ENCODE assay signal across 8 mouse cellular contexts in genomic region chr7:4878186-4878585, GRCm38 (mm10). TPM values are rescaled to one million over a fixed set of nuclear protein-coding genes. Genes with fewer than 3 reads are reported as not detected.
DNase-seq lines count a peak whose midpoint lies in the region; ATAC-seq and TF ChIP-seq lines count a peak whose summit lies in the region.

No protein-coding gene starts in this region.

- no peak overlapping the region for H3K27ac ChIP-seq in forebrain, embryonic 10.5 days
- H3K27ac ChIP-seq in forebrain, postnatal 0 days (ENCODE audit: low read depth, low read length), result no peak overlapping the region
- no peak overlapping the region for H3K27ac ChIP-seq in embryonic facial prominence, embryonic 13.5 days
- peak overlapping the region; percentile 71; the same call in 1 of the 2 replicates for H3K27ac ChIP-seq in liver, embryonic 15.5 days (replicated peaks)
- no peak overlapping the region for H3K27ac ChIP-seq in forebrain, embryonic 16.5 days (ENCODE audit: low read length)

- no peak for DNase-seq in forebrain, embryonic 10.5 days (ENCODE audit: extremely low spot score, low spot score)
- DNase-seq in forebrain, postnatal 0 days, result no peak
- DNase-seq in 3T3-L1 (ENCODE audit: low read depth, low spot score), result peak; percentile 34
- DNase-seq in right cerebral cortex, adult 18-20 months, result no peak

- TF ChIP-seq CTCF in forebrain, postnatal 0 days (IDR thresholded peaks at IDR 0.05; ENCODE audit: low read depth), result no peak

- H3K9me3 ChIP-seq in forebrain, embryonic 10.5 days, result peaks cover 3% of the 10 kb centered on the region
- no peaks in the 10 kb centered on the region for H3K9me3 ChIP-seq in forebrain, postnatal 0 days (ENCODE audit: low read length)
- H3K9me3 ChIP-seq in embryonic facial prominence, embryonic 13.5 days, result no peaks in the 10 kb centered on the region
- no peaks in the 10 kb centered on the region for H3K9me3 ChIP-seq in liver, embryonic 15.5 days (replicated peaks)
- H3K9me3 ChIP-seq in forebrain, embryonic 16.5 days (ENCODE audit: control insufficient read depth, low read length), result no peaks in the 10 kb centered on the region

- H3K36me3 ChIP-seq in forebrain, embryonic 10.5 days (replicated peaks), result no peaks in the 10 kb centered on the region; the same call in 1 of the 2 replicates
- H3K36me3 ChIP-seq in forebrain, postnatal 0 days (ENCODE audit: insufficient read depth), result no peaks in the 10 kb centered on the region
- H3K36me3 ChIP-seq in embryonic facial prominence, embryonic 13.5 days, result no peaks in the 10 kb centered on the region
- peaks cover 4% of the 10 kb centered on the region; the same call in 1 of the 2 replicates for H3K36me3 ChIP-seq in liver, embryonic 15.5 days (replicated peaks)
- no peaks in the 10 kb centered on the region for H3K36me3 ChIP-seq in forebrain, embryonic 16.5 days (ENCODE audit: control insufficient read depth, insufficient read depth)

- H3K9ac ChIP-seq in forebrain, postnatal 0 days, result no peak overlapping the region
- no peak overlapping the region for H3K9ac ChIP-seq in embryonic facial prominence, embryonic 13.5 days
- no peak overlapping the region; the same call in 1 of the 2 replicates for H3K9ac ChIP-seq in liver, embryonic 15.5 days
- H3K9ac ChIP-seq in forebrain, embryonic 16.5 days (replicated peaks; ENCODE audit: low read depth, low read length), result no peak overlapping the region

- H3K4me3 ChIP-seq in forebrain, embryonic 10.5 days, result 0 out of 2 replicates have a peak overlapping the region, but pooled peaks have one; percentile 65
- no peak overlapping the region for H3K4me3 ChIP-seq in forebrain, postnatal 0 days (ENCODE audit: low read depth, low read length)
- no peak overlapping the region for H3K4me3 ChIP-seq in embryonic facial prominence, embryonic 13.5 days
- H3K4me3 ChIP-seq in liver, embryonic 15.5 days (replicated peaks), result peak overlapping the region; percentile 66
- no peak overlapping the region for H3K4me3 ChIP-seq in forebrain, embryonic 16.5 days (replicated peaks; ENCODE audit: low read length)

- H3K4me2 ChIP-seq in forebrain, postnatal 0 days (ENCODE audit: low read depth), result no peak overlapping the region
- peak overlapping the region; percentile 85 for H3K4me2 ChIP-seq in embryonic facial prominence, embryonic 13.5 days
- H3K4me2 ChIP-seq in liver, embryonic 15.5 days, result peak overlapping the region; percentile 95
- no peak overlapping the region for H3K4me2 ChIP-seq in forebrain, embryonic 16.5 days (ENCODE audit: low read length)

- H3K27me3 ChIP-seq in forebrain, embryonic 10.5 days (ENCODE audit: poor library complexity, severe bottlenecking), result no peaks in the 10 kb centered on the region
- no peaks in the 10 kb centered on the region for H3K27me3 ChIP-seq in forebrain, postnatal 0 days (ENCODE audit: insufficient read depth, low read length)
- H3K27me3 ChIP-seq in embryonic facial prominence, embryonic 13.5 days, result no peaks in the 10 kb centered on the region
- H3K27me3 ChIP-seq in liver, embryonic 15.5 days, result no peaks in the 10 kb centered on the region
- no peaks in the 10 kb centered on the region for H3K27me3 ChIP-seq in forebrain, embryonic 16.5 days (replicated peaks; ENCODE audit: control insufficient read depth, insufficient read depth, low read length)

- peaks cover 25% of the 10 kb centered on the region for H3K4me1 ChIP-seq in forebrain, embryonic 10.5 days
- 0 out of 2 replicates have a peak, but pooled peaks cover 3% of the 10 kb centered on the region for H3K4me1 ChIP-seq in forebrain, postnatal 0 days (ENCODE audit: insufficient read depth)
- peaks cover 13% of the 10 kb centered on the region for H3K4me1 ChIP-seq in embryonic facial prominence, embryonic 13.5 days
- peaks cover 34% of the 10 kb centered on the region for H3K4me1 ChIP-seq in liver, embryonic 15.5 days (replicated peaks)
- H3K4me1 ChIP-seq in forebrain, embryonic 16.5 days (replicated peaks; ENCODE audit: control insufficient read depth, insufficient read depth, low read length), result peaks cover 12% of the 10 kb centered on the region

- no peak for ATAC-seq in forebrain, postnatal 0 days
- ATAC-seq in embryonic facial prominence, embryonic 13.5 days (ENCODE audit: insufficient number of reproducible peaks, insufficient read depth, low FRiP score, low TSS enrichment, low read depth), result no peak
- ATAC-seq in liver, embryonic 15.5 days (ENCODE audit: insufficient read depth), result no peak
- ATAC-seq in erythroid progenitor cell, adult 5-6 weeks (replicated peaks; ENCODE audit: low FRiP score, poor library complexity, severe bottlenecking), result no peak
- ATAC-seq in forebrain, embryonic 16.5 days, result no peak

RNA-seq across cellular contexts. Expression of gene Isoc2a, which starts 1.2 kb away (rescaled TPM):
- polyA plus RNA-seq in forebrain, embryonic 10.5 days (2016; fragmentation: Nextera tagmentation; extraction: Ambion mirVana), result 0.73 and 1.0 TPM in 2 replicates
- 4.8 and 4.9 TPM in 2 replicates for total RNA-seq in forebrain, postnatal 0 days (2014; rRNA removed)
- polyA plus RNA-seq in forebrain, postnatal 0 days (2015; fragmentation: Nextera tagmentation; extraction: Ambion mirVana), result 0.26 and 0.39 TPM in 2 replicates
- 1.3 TPM in 2 replicates for polyA plus RNA-seq in embryonic facial prominence, embryonic 13.5 days (2015; fragmentation: Nextera tagmentation; extraction: Ambion mirVana)
- 0.68 and 0.77 TPM in 2 replicates for polyA plus RNA-seq in liver, embryonic 15.5 days (2015; fragmentation: Nextera tagmentation; extraction: Ambion mirVana)
- total RNA-seq in erythroid progenitor cell, adult 5-6 weeks (2015; ENCODE audit: low replicate concordance), result 2.2 TPM in 1 of 2 replicates, not detected in the other
- total RNA-seq in erythroid progenitor cell, adult 5-6 weeks (2017; ENCODE audit: low replicate concordance), result 0.26 and 1.8 TPM in 2 replicates
- 0.52 and 0.92 TPM in 2 replicates for polyA plus RNA-seq in forebrain, embryonic 16.5 days (2015; fragmentation: Nextera tagmentation; extraction: Ambion mirVana)

RNA-seq across cellular contexts. Expression of gene Isoc2b, which starts 8.1 kb away (rescaled TPM):
- 2.6 and 2.9 TPM in 2 replicates for polyA plus RNA-seq in forebrain, embryonic 10.5 days (2016; fragmentation: Nextera tagmentation; extraction: Ambion mirVana)
- total RNA-seq in forebrain, postnatal 0 days (2014; rRNA removed), result 2.5 and 6.6 TPM in 2 replicates
- 3.5 and 3.7 TPM in 2 replicates for polyA plus RNA-seq in forebrain, postnatal 0 days (2015; fragmentation: Nextera tagmentation; extraction: Ambion mirVana)
- polyA plus RNA-seq in embryonic facial prominence, embryonic 13.5 days (2015; fragmentation: Nextera tagmentation; extraction: Ambion mirVana), result 5.9 and 6.5 TPM in 2 replicates
- 3.7 and 3.8 TPM in 2 replicates for polyA plus RNA-seq in liver, embryonic 15.5 days (2015; fragmentation: Nextera tagmentation; extraction: Ambion mirVana)
- not detected in 2 replicates for total RNA-seq in erythroid progenitor cell, adult 5-6 weeks (2015; ENCODE audit: low replicate concordance)
- 1.5 TPM in 1 of 2 replicates, not detected in the other for total RNA-seq in erythroid progenitor cell, adult 5-6 weeks (2017; ENCODE audit: low replicate concordance)
- 3.2 and 4.3 TPM in 2 replicates for polyA plus RNA-seq in forebrain, embryonic 16.5 days (2015; fragmentation: Nextera tagmentation; extraction: Ambion mirVana)

RNA-seq across cellular contexts. Expression of gene Gm36210, which starts 28.1 kb away (rescaled TPM):
- polyA plus RNA-seq in forebrain, embryonic 10.5 days (2016; fragmentation: Nextera tagmentation; extraction: Ambion mirVana), result 0.12 and 0.22 TPM in 2 replicates
- 0.48 and 0.85 TPM in 2 replicates for total RNA-seq in forebrain, postnatal 0 days (2014; rRNA removed)
- polyA plus RNA-seq in forebrain, postnatal 0 days (2015; fragmentation: Nextera tagmentation; extraction: Ambion mirVana), result 0.29 and 0.47 TPM in 2 replicates
- 0.15 TPM in 1 of 2 replicates, not detected in the other for polyA plus RNA-seq in embryonic facial prominence, embryonic 13.5 days (2015; fragmentation: Nextera tagmentation; extraction: Ambion mirVana)
- not detected in 2 replicates for polyA plus RNA-seq in liver, embryonic 15.5 days (2015; fragmentation: Nextera tagmentation; extraction: Ambion mirVana)
- not detected in 2 replicates for total RNA-seq in erythroid progenitor cell, adult 5-6 weeks (2015; ENCODE audit: low replicate concordance)
- total RNA-seq in erythroid progenitor cell, adult 5-6 weeks (2017; ENCODE audit: low replicate concordance), result not detected in 2 replicates
- 0.25 and 0.60 TPM in 2 replicates for polyA plus RNA-seq in forebrain, embryonic 16.5 days (2015; fragmentation: Nextera tagmentation; extraction: Ambion mirVana)

RNA-seq across cellular contexts. Expression of gene Shisa7, which starts 33.7 kb away (rescaled TPM):
- 0.47 and 0.79 TPM in 2 replicates for polyA plus RNA-seq in forebrain, embryonic 10.5 days (2016; fragmentation: Nextera tagmentation; extraction: Ambion mirVana)
- 52.4 and 66.6 TPM in 2 replicates for total RNA-seq in forebrain, postnatal 0 days (2014; rRNA removed)
- 6.8 and 9.4 TPM in 2 replicates for polyA plus RNA-seq in forebrain, postnatal 0 days (2015; fragmentation: Nextera tagmentation; extraction: Ambion mirVana)
- 0.39 and 0.63 TPM in 2 replicates for polyA plus RNA-seq in embryonic facial prominence, embryonic 13.5 days (2015; fragmentation: Nextera tagmentation; extraction: Ambion mirVana)
- polyA plus RNA-seq in liver, embryonic 15.5 days (2015; fragmentation: Nextera tagmentation; extraction: Ambion mirVana), result not detected in 2 replicates
- not detected in 2 replicates for total RNA-seq in erythroid progenitor cell, adult 5-6 weeks (2015; ENCODE audit: low replicate concordance)
- total RNA-seq in erythroid progenitor cell, adult 5-6 weeks (2017; ENCODE audit: low replicate concordance), result not detected in 2 replicates
- polyA plus RNA-seq in forebrain, embryonic 16.5 days (2015; fragmentation: Nextera tagmentation; extraction: Ambion mirVana), result 8.7 and 13.2 TPM in 2 replicates

RNA-seq across cellular contexts. Expression of gene Zfp628, which starts 36.8 kb away (rescaled TPM):
- 4.1 and 4.2 TPM in 2 replicates for polyA plus RNA-seq in forebrain, embryonic 10.5 days (2016; fragmentation: Nextera tagmentation; extraction: Ambion mirVana)
- total RNA-seq in forebrain, postnatal 0 days (2014; rRNA removed), result 5.4 and 9.2 TPM in 2 replicates
- polyA plus RNA-seq in forebrain, postnatal 0 days (2015; fragmentation: Nextera tagmentation; extraction: Ambion mirVana), result 5.8 and 6.0 TPM in 2 replicates
- 4.3 and 4.8 TPM in 2 replicates for polyA plus RNA-seq in embryonic facial prominence, embryonic 13.5 days (2015; fragmentation: Nextera tagmentation; extraction: Ambion mirVana)
- polyA plus RNA-seq in liver, embryonic 15.5 days (2015; fragmentation: Nextera tagmentation; extraction: Ambion mirVana), result 1.7 TPM in 2 replicates
- 7.1 and 8.6 TPM in 2 replicates for total RNA-seq in erythroid progenitor cell, adult 5-6 weeks (2015; ENCODE audit: low replicate concordance)
- total RNA-seq in erythroid progenitor cell, adult 5-6 weeks (2017; ENCODE audit: low replicate concordance), result 4.6 and 11.6 TPM in 2 replicates
- 3.4 and 3.9 TPM in 2 replicates for polyA plus RNA-seq in forebrain, embryonic 16.5 days (2015; fragmentation: Nextera tagmentation; extraction: Ambion mirVana)

Comparison
In these comparisons a context has a peak if more than half of its experiments do, and no peak if none do; other contexts are left out.
1. H3K4me3 ChIP-seq: peak in forebrain, embryonic 10.5 days (single experiment) and liver, embryonic 15.5 days (single experiment); none in forebrain, postnatal 0 days (single experiment), embryonic facial prominence, embryonic 13.5 days (single experiment) and forebrain, embryonic 16.5 days (single experiment).
2. H3K4me2 ChIP-seq: peak in embryonic facial prominence, embryonic 13.5 days (single experiment) and liver, embryonic 15.5 days (single experiment); none in forebrain, postnatal 0 days (single experiment) and forebrain, embryonic 16.5 days (single experiment).